Mouse (Mus musculus) v-Abl transformed pro-B cells (cell line): ENCODE data around the gene Noxo1.

Source experiments
- in situ Hi-C, 2 experiments: fragments of 400-800 bp; cut with MboI; formaldehyde crosslinking; loops; one replicate each; pipeline ENCODE4 v1.15.1; 2025; ENCODE audit not compliant: unreplicated experiment in 2 of 2

The Noxo1 gene

GRCm38 (mm10) chr17:24674277-24674676, 21.8 kb upstream of the Noxo1 start:
- in situ Hi-C loops = no loop called here

GRCm38 (mm10) chr17:24676187-24676586, 19.8 kb upstream of the Noxo1 start:
- in situ Hi-C loops = no loop called here

- in situ Hi-C loops = no loop called here
Observed at GRCm38 (mm10) chr17:24676877-24677276, 19.2 kb upstream of the Noxo1 start.

GRCm38 (mm10) chr17:24677500-24678080, 18.4 kb upstream of the Noxo1 start:
- in situ Hi-C loops = no loop called here

GRCm38 (mm10) chr17:24686514-24686913, 9.5 kb upstream of the Noxo1 start:
- in situ Hi-C loops = no loop called here

- in situ Hi-C loops = no loop called here
Observed at GRCm38 (mm10) chr17:24687146-24687595, 8.9 kb upstream of the Noxo1 start.

- in situ Hi-C loops = no loop called here
Observed at GRCm38 (mm10) chr17:24687599-24687998, 8.4 kb upstream of the Noxo1 start.

- in situ Hi-C loops = no loop called here
Observed at GRCm38 (mm10) chr17:24689251-24690081, 6.6 kb upstream of the Noxo1 start, which contains the start of gene Syngr3. Gene Syngr3, minus strand, starts transcription at chr17:24689955.

GRCm38 (mm10) chr17:24692385-24692784, 3.6 kb upstream of the Noxo1 start:
- in situ Hi-C loops = no loop called here

- in situ Hi-C loops = no loop called here
Observed at GRCm38 (mm10) chr17:24695326-24696010, 566 bp upstream of the Noxo1 start.

- in situ Hi-C loops = no loop called here
Observed at GRCm38 (mm10) chr17:24697985-24698384, 2.0 kb downstream of the Noxo1 start.

- in situ Hi-C loops = no loop called here
Observed at GRCm38 (mm10) chr17:24698715-24699114, 2.7 kb downstream of the Noxo1 start.

GRCm38 (mm10) chr17:24699473-24699872, 3.4 kb downstream of the Noxo1 start:
- in situ Hi-C loops = no loop called here

GRCm38 (mm10) chr17:24701251-24701650, 5.2 kb downstream of the Noxo1 start:
- in situ Hi-C loops = no loop called here

GRCm38 (mm10) chr17:24705821-24706220, 9.8 kb downstream of the Noxo1 start:
- in situ Hi-C loops = no loop called here

GRCm38 (mm10) chr17:24706982-24707800, 11.2 kb downstream of the Noxo1 start, which contains the start of gene Tbl3:
Gene Tbl3, minus strand, starts transcription at chr17:24707660.
- in situ Hi-C loops = no loop called here

GRCm38 (mm10) chr17:24707801-24708425, 11.9 kb downstream of the Noxo1 start:
- in situ Hi-C loops = no loop called here

GRCm38 (mm10) chr17:24708646-24709045, 12.6 kb downstream of the Noxo1 start:
- in situ Hi-C loops = no loop called here

GRCm38 (mm10) chr17:24715556-24715955, 19.5 kb downstream of the Noxo1 start:
- in situ Hi-C loops = no loop called here

- in situ Hi-C loops = no loop called here
Observed at GRCm38 (mm10) chr17:24716166-24716682, 20.2 kb downstream of the Noxo1 start.
